Mouse (Mus musculus): ENCODE measurements around the gene Msrb3.

Gene Msrb3

DNA sequence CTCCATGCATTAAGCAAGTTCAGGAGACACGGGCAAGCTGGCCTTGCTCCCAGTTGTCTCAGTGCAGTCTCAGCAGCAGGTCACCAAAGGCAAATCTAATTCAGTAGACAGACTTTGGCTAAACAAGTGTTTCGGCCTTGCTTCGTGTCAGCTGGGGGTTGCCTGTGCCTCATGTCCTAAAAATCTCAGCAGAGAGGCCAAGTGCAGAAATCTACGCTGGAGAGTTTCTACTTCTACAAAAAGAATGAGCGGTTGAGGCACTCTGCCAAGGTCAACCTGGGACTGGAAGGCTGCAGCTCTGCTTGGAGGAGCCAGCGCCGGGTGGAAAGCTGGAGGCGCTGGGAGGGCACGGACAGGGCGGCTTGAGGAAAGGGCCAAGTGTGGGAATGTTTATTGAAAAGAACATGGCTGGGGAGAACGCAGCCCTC lies 147.6 kb downstream of the Msrb3 start:
- no peak for DNase-seq (ENCODE audit: low read depth, low spot score)

DNA sequence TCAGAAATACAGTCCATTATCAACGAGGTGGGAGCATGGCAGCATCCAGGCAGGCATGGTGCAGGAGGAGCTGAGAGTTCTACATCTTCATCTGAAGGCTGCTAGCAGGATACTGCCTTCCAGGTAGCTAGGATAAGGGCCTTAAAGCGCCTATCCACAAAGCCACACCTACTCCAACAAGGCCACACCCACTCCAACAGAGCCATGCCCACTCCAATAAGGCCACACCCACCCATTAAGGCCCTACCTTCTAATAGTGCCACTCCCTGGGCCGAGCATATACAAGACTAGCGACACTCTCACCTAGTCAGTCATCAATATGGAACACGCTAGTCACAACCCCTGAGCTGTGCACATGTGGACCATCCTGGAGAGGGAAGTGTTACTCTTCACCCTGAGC lies 149.3 kb downstream of the Msrb3 start:
- peak; percentile 50 for DNase-seq (ENCODE audit: low read depth, low spot score)

DNA sequence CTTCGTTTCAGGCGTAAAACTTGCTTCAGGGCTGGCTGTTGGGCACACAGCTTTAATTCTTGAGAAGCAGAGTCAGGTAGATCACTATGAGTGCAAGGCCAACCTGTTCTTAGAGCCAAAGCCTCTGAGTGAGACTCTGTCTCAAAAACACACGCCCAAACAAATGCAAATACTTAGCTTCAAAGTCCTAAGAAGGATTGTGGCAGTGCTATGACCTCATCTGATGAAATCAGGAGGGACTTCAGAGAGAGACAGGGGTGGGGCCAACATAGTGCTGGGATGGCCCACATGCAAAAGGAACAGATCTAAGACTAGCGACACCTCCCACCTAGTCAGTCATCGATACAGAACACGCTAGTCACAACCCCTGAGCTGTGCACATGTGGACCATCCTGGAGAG lies 150.7 kb downstream of the Msrb3 start:
- peak; percentile 53 for DNase-seq (ENCODE audit: low read depth, low spot score)

DNA sequence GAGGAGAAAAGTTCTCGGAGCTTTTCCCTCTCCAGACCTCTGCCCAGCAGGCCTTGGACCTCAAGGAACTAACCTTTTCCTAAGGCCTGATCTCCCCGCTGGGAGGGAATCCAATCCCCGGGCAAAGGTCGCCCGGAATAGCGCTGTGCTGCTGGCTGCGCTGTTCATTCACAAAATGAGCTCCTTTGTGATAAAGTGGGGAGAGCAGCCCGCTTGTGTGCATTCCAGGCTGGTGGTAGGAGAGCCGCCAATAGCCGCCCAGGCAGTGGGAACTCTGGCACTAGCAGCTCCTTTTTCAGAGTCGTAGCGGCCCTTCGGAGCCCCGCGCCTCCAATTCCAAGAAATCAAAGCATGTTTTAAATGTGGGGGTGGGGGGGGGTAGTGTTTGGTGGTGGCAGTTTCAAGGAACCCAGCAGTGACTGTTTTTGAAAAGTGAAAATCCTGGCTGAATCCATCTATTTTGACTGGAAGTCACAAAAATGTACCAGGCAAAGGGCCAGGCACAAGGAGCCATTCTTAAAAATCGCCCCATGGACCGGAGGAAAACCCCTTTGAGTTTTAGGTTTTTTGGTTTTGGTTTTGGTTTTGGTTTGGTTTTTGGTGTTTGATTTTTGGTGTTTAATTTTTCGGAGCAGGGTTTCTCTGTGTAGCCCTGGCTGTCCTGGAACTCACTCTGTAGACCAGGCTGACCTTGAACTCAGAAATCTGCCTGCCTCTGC lies 153.6 kb downstream of the Msrb3 start:
- DNase-seq (ENCODE audit: low read depth, low spot score) = peak; percentile 82

DNA sequence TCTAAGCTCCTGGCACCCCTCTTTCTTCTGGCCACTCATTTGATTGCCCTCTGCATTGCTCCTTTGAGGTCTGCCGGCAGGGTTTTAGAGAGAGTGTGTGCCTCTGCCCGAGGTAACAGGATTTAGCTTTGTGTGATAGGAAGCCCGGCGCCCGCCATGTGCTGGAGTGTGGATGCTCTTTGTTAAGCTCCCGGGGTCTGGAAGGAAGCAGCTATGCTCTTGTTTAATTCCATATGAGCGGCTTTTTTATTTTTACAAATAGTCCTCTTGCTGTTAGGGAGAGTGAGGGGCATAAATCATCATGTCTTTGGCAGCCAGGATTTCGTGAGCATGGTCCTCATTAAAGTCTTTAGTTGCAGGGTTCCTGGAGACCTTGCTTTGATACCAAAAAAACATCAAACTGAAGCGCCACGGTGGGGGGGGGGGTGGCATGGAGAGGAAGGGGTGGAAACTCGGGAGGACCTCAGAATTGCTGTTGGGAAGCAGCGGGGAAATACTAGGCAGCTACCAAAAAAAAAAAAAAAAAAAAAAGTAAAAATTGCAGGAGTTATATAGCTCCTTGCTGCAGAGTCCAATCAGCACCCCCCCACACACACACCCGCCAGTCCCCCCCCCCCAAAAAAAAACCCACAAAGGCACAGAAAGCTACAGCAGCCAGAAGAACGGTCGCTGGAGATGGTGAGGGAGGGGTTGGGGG lies 154.3 kb downstream of the Msrb3 start:
- no peak for DNase-seq (ENCODE audit: low read depth, low spot score)

DNA sequence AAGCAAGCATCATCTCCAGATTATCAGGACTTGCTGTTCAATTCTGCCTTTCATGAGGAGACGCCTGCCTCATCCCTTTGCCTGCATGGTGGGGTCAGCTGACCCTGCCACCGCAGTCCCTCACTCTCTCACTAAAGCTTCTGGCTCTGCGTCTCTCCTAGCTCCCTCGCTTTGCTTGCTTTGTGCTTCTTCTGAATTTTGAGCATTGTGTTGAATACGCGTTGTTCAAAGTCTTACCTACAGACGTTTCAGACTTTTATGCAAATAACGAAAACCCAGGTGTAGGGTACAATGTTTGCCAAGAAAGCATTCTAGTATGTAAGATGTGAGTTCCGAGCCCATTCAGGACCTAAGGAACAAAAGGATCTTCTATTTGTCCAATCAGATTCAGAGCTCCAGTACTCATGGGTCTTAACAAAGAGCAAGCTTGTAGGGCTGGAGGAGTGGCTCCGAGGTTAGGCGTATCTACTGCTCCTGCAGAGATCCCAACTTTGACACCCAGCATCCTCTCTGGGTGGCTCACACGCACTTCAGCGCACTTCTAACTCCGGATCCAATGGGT lies 162.3 kb downstream of the Msrb3 start:
- no peak for DNase-seq (ENCODE audit: low read depth, low spot score)

DNA sequence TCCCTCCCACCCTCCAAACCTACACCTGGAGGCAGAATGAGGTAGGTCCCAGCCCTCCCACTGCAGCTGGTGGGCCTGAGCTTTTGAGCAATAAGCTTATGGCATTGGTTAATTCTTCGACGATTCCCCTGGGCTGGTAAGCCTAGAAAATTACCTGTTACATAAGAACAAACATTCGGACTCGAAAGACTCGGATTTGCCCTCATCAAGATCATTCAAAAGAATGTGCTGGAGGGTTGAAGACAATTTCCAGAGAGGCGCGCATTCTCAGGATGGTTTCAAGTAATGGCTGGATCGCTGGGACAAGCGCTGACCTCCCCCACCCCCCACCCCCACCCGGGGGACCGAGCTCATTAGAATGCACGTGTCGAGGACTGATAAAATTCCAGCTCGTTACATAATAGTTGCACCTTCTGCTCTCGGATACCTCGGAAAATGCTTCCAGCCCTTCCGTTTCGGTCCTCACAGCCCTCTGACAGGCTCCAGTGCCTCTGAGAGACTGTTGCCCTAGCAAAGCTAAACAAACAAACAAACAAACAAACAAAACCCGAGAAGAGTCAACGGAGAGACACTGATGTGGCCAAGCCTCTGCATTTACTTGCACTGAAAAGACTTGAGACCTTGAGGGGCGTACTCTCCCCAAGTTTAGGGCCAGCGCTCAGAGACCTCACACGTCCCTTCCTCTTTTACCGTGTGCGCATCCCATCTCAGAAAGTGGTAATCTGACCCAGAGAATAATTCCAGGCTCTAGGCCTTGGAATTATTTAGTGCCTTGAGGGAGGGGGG lies 163.0 kb downstream of the Msrb3 start:
- no peak for DNase-seq (ENCODE audit: low read depth, low spot score)

DNA sequence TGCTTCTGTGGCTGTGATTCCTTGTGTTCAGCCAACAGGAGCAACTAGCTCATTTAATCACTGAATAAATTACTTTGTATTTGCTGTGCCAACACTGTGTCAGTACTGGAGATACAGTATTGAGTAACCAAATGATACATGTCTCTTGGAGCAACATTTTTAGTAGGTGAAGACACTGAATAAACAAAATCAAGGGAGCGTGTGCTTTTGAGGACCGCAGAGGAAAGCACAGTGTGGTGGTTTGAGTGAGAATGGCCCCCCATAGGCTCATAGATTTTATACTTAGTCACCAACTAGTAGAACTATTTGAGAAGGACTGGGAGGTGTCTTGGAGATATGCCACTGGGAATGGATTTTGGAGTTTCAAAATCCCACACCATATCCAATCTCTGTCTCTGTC lies 164.5 kb downstream of the Msrb3 start:
- no peak for DNase-seq (ENCODE audit: low read depth, low spot score)
